Mouse (Mus musculus) embryonic facial prominence, embryonic 15.5 days (tissue): ENCODE measurements around the gene Cdh24. TPM values are rescaled to one million over a fixed set of nuclear protein-coding genes. Genes with fewer than 3 reads are reported as not detected.

Source experiments
- ATAC-seq: fragments of 200-750 bp; cut with Nextera tagmentation; 2 replicates; pipeline ENCODE4 v1.8.0; 2017; ENCODE audit warnings: low read depth, moderate TSS enrichment; ENCODE audit not compliant: insufficient number of reproducible peaks, low FRiP score, low TSS enrichment
- H3K27ac ChIP-seq: fragments of 300-500 bp; sonication (generic); replicated peaks from 2 replicates; pipeline ENCODE4 v1.5.1; 2015; ENCODE audit warnings: mild to moderate bottlenecking, inconsistent platforms
- H3K27me3 ChIP-seq: fragments of 300-500 bp; sonication (generic); 2 replicates; pipeline ENCODE4 v1.6.1; 2015; ENCODE audit warnings: inconsistent platforms
- H3K36me3 ChIP-seq: fragments of 300-500 bp; sonication (generic); 2 replicates; pipeline ENCODE4 v1.6.1; 2015; ENCODE audit warnings: mild to moderate bottlenecking, inconsistent platforms
- H3K4me1 ChIP-seq: fragments of 300-500 bp; sonication (generic); 2 replicates; pipeline ENCODE4 v1.6.1; 2015; ENCODE audit warnings: inconsistent platforms
- H3K4me2 ChIP-seq: fragments of 300-500 bp; sonication (generic); replicated peaks from 2 replicates; pipeline ENCODE4 v1.6.1; 2015; ENCODE audit warnings: mild to moderate bottlenecking, inconsistent platforms
- H3K4me3 ChIP-seq: fragments of 300-500 bp; sonication (generic); replicated peaks from 2 replicates; pipeline ENCODE4 v1.5.1; 2015; ENCODE audit warnings: mild to moderate bottlenecking, inconsistent platforms
- H3K9ac ChIP-seq: fragments of 300-500 bp; sonication (generic); 2 replicates; pipeline ENCODE4 v1.6.1; 2015; ENCODE audit warnings: inconsistent platforms
- H3K9me3 ChIP-seq: fragments of 300-500 bp; sonication (generic); replicated peaks from 2 replicates; pipeline ENCODE4 v1.6.1; 2016; ENCODE audit warnings: inconsistent platforms
- WGBS: fragments of 180-500 bp; shearing (Covaris S2); methylation state at CpG from one replicate; pipeline ENCODE4 v1.1.7; 2015; 5-methylcytosine and 5-hydroxymethylcytosine counted together
- polyA plus RNA-seq: library from polyadenylated mRNA; unstranded; fragments of >200 nt; fragmentation: Nextera tagmentation; extraction: Ambion mirVana; gene quantifications from 2 replicates; pipeline ENCODE4 v1.2.1, GENCODE M21; 2015

The Cdh24 gene
- polyA plus RNA-seq, 1 experiment from 2014 or later: 4.8 TPM

- Histone ChIP-seq H3K4me3 (no peak overlapping the region), H3K4me1 (no peaks in the 10 kb centered on the region), H3K36me3 (peaks cover 92% of the 10 kb centered on the region), H3K27me3 (no peaks in the 10 kb centered on the region), H3K9ac (no peak overlapping the region), H3K9me3 (no peaks in the 10 kb centered on the region), H3K4me2 (no peak overlapping the region), H3K27ac (no peak overlapping the region)
- ATAC-seq: no peak
- 92% methylated on average over 10 of the region's 10 CpGs for WGBS
These were observed 23.5 kb upstream of the Cdh24 start for GRCm38 (mm10) chr14:54664477-54665222.

GRCm38 (mm10) chr14:54660009-54660408 is 18.8 kb upstream of the Cdh24 start:
- no peak overlapping the region for H3K4me3 ChIP-seq
- H3K4me1 ChIP-seq: no peaks in the 10 kb centered on the region
- no peak for ATAC-seq
- 86% methylated on average over 2 of the region's 2 CpGs for WGBS
- peaks cover 95% of the 10 kb centered on the region for H3K36me3 ChIP-seq
- H3K4me2 ChIP-seq: no peak overlapping the region
- no peaks in the 10 kb centered on the region for H3K27me3 ChIP-seq
- no peaks in the 10 kb centered on the region for H3K9me3 ChIP-seq
- H3K27ac ChIP-seq: no peak overlapping the region
- no peak overlapping the region for H3K9ac ChIP-seq

- peak overlapping the region; percentile 76 for H3K27ac ChIP-seq
- H3K36me3 ChIP-seq: peaks cover 64% of the 10 kb centered on the region
- H3K4me2 ChIP-seq: peak overlapping the region; percentile 60
- H3K9me3 ChIP-seq: no peaks in the 10 kb centered on the region
- H3K27me3 ChIP-seq: no peaks in the 10 kb centered on the region
- peak; percentile 85 for ATAC-seq
- H3K4me1 ChIP-seq: peaks cover 38% of the 10 kb centered on the region
- under 1% methylated on average over 12 of the region's 12 CpGs for WGBS
- H3K4me3 ChIP-seq: peak overlapping the region; percentile 66
- peak overlapping the region; percentile 64 for H3K9ac ChIP-seq
These were observed 12.3 kb upstream of the Cdh24 start for GRCm38 (mm10) chr14:54653496-54653895.

GRCm38 (mm10) chr14:54652787-54653186 is 11.6 kb upstream of the Cdh24 start:
- Histone ChIP-seq H3K4me2 (peak overlapping the region; percentile 60), H3K36me3 (peaks cover 64% of the 10 kb centered on the region), H3K4me1 (peaks cover 38% of the 10 kb centered on the region), H3K27me3 (no peaks in the 10 kb centered on the region), H3K4me3 (peak overlapping the region; percentile 66), H3K27ac (peak overlapping the region; percentile 76; the same call in 1 of the 2 replicates), H3K9ac (peak overlapping the region; percentile 64), H3K9me3 (no peaks in the 10 kb centered on the region)
- WGBS: under 1% methylated on average over 7 of the region's 7 CpGs
- no peak for ATAC-seq

GRCm38 (mm10) chr14:54651556-54651955 is 10.4 kb upstream of the Cdh24 start:
- 66% methylated on average over 4 of the region's 4 CpGs for WGBS
- no peak for ATAC-seq
- Histone ChIP-seq H3K27me3 (no peaks in the 10 kb centered on the region), H3K4me3 (peak overlapping the region; percentile 66; the same call in 1 of the 2 replicates), H3K4me2 (no peak overlapping the region), H3K36me3 (peaks cover 65% of the 10 kb centered on the region), H3K4me1 (peaks cover 38% of the 10 kb centered on the region), H3K27ac (peak overlapping the region; percentile 39), H3K9me3 (no peaks in the 10 kb centered on the region), H3K9ac (no peak overlapping the region; the same call in 1 of the 2 replicates)

- no peak overlapping the region for H3K4me2 ChIP-seq
- no peaks in the 10 kb centered on the region for H3K27me3 ChIP-seq
- 63% methylated on average over 23 of the region's 23 CpGs for WGBS
- no peak overlapping the region for H3K27ac ChIP-seq
- no peak overlapping the region for H3K9ac ChIP-seq
- peaks cover 65% of the 10 kb centered on the region for H3K36me3 ChIP-seq
- no peak for ATAC-seq
- no peaks in the 10 kb centered on the region for H3K9me3 ChIP-seq
- no peak overlapping the region for H3K4me3 ChIP-seq
- peaks cover 38% of the 10 kb centered on the region for H3K4me1 ChIP-seq
These were observed 9.7 kb upstream of the Cdh24 start for GRCm38 (mm10) chr14:54650621-54651454.

GRCm38 (mm10) chr14:54647900-54648299 is 6.7 kb upstream of the Cdh24 start:
- H3K4me3 ChIP-seq: no peak overlapping the region
- ATAC-seq: no peak
- H3K4me1 ChIP-seq: peaks cover 30% of the 10 kb centered on the region
- H3K9ac ChIP-seq: no peak overlapping the region
- 84% methylated on average over 4 of the region's 4 CpGs for WGBS
- no peak overlapping the region for H3K27ac ChIP-seq
- H3K27me3 ChIP-seq: no peaks in the 10 kb centered on the region
- H3K9me3 ChIP-seq: no peaks in the 10 kb centered on the region
- H3K36me3 ChIP-seq: peaks cover 83% of the 10 kb centered on the region
- no peak overlapping the region for H3K4me2 ChIP-seq

GRCm38 (mm10) chr14:54646898-54647636 is 5.9 kb upstream of the Cdh24 start:
- 91% methylated on average over 8 of the region's 8 CpGs for WGBS
- Histone ChIP-seq H3K9me3 (no peaks in the 10 kb centered on the region), H3K27ac (no peak overlapping the region), H3K4me1 (peaks cover 22% of the 10 kb centered on the region), H3K27me3 (no peaks in the 10 kb centered on the region), H3K4me3 (no peak overlapping the region), H3K4me2 (no peak overlapping the region), H3K9ac (no peak overlapping the region), H3K36me3 (peaks cover 92% of the 10 kb centered on the region)
- ATAC-seq: no peak

GRCm38 (mm10) chr14:54646455-54646854 is 5.3 kb upstream of the Cdh24 start:
- 95% methylated on average over 17 of the region's 17 CpGs for WGBS
- no peaks in the 10 kb centered on the region for H3K27me3 ChIP-seq
- H3K9ac ChIP-seq: no peak overlapping the region
- H3K4me1 ChIP-seq: peaks cover 21% of the 10 kb centered on the region
- H3K4me2 ChIP-seq: no peak overlapping the region
- no peak overlapping the region for H3K4me3 ChIP-seq
- H3K27ac ChIP-seq: no peak overlapping the region
- H3K36me3 ChIP-seq: peaks cover 88% of the 10 kb centered on the region
- no peaks in the 10 kb centered on the region for H3K9me3 ChIP-seq
- ATAC-seq: no peak

GRCm38 (mm10) chr14:54644294-54644693 is 3.1 kb upstream of the Cdh24 start:
- Histone ChIP-seq H3K36me3 (peaks cover 68% of the 10 kb centered on the region), H3K4me3 (no peak overlapping the region), H3K4me1 (peaks cover 22% of the 10 kb centered on the region), H3K27me3 (no peaks in the 10 kb centered on the region), H3K27ac (no peak overlapping the region), H3K4me2 (no peak overlapping the region), H3K9me3 (no peaks in the 10 kb centered on the region), H3K9ac (no peak overlapping the region)
- ATAC-seq: no peak
- 87% methylated on average over 9 of the region's 9 CpGs for WGBS

GRCm38 (mm10) chr14:54643011-54643410 is 1.8 kb upstream of the Cdh24 start:
- no peak for ATAC-seq
- peaks cover 62% of the 10 kb centered on the region for H3K36me3 ChIP-seq

More at GRCm38 (mm10) chr14:54643011-54643410, 1.8 kb upstream of the Cdh24 start:
- Histone ChIP-seq H3K27me3 (no peaks in the 10 kb centered on the region), H3K9ac (no peak overlapping the region), H3K9me3 (no peaks in the 10 kb centered on the region), H3K4me1 (peaks cover 23% of the 10 kb centered on the region), H3K4me2 (no peak overlapping the region), H3K4me3 (no peak overlapping the region), H3K27ac (no peak overlapping the region)
- 88% methylated on average over 2 of the region's 2 CpGs for WGBS
